Mouse (Mus musculus): ENCODE measurements around the gene Rnf138rt1. TPM values are rescaled to one million over a fixed set of nuclear protein-coding genes. Genes with fewer than 3 reads are reported as not detected.
A peak's percentile ranks its signal among the peaks of the same experiment; 100 is the strongest.

Rnf138rt1 gene
- not detected for total RNA-seq (2021)
- long read RNA-seq, experiment 1, result 0 reads
- long read RNA-seq, experiment 2, result 0 reads

- peak; percentile 3 to 10 for DNase-seq
Observed at GRCm38 (mm10) chrX:163760617-163761434, at the start of gene Rnf138rt1. TSS of gene Rnf138rt1 (minus strand) at chrX:163761329.

DNA sequence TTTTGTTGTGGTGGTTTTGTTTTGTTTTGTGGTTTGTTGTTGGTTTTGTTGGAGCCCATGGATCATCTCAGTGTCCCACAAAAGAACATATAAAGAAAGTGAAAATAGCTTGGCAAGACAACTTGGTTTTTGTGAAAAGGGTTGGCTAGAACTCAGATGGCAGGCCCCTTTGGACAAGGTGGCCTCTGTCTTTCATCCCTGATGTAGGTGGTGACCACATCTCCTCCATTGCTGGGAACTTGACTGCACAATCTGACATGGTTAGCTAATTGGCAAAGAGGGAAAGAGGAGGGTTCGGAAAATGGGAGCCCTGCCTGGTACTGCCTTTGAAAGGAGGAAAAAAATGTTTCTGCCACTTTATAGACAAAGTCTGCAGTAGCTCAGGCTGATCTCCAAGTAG is 46.1 kb upstream of the Rnf138rt1 start:
- no peak for DNase-seq
- intact Hi-C loops (cut with DNase I), result no loop called here

More at GRCm38 (mm10) chrX:163760617-163761434, at the start of gene Rnf138rt1:
- intact Hi-C loops (cut with DNase I), result no loop called here

DNA sequence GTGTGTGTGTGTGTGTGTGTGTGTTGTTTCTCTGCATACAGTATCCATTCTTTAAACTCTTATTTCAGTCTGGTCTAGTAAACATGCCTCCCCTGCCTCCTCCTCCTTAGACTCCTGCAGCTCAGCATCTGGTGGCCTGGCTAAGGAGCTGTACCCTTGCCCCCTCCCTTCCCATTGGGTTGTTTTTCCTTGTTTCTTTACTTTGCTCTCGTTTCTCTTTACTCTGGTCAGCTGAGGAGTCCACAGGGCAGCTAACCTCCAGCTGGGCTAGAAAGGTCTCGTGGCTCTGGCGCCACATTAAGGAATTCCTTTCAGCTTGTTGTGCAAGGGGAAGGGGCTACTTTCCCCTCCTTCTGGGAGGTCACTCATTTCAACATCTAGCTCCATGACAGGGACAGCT is 5.2 kb upstream of the Rnf138rt1 start:
- no peak for DNase-seq
- intact Hi-C loops (cut with DNase I), result no loop called here

DNA sequence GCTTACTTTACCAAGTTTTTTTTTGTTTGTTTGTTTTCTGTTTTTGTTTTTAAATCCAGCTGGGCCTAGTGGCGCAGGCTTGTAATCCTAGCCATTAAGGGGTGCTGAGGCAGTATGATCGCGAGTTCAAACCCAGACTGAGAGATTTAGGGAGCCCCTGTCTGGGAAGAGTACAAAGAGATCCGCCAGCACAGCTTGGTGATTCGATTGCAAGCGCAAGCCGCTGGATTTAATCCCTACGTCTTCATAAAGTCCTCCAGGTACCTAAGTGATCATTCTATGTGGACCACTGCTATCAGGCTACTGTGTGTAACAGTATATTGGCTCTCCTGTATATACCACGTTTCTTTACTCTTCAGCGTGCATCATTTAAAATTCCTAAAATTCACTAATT is 303 bp upstream of the Rnf138rt1 start:
- no peak for DNase-seq
- intact Hi-C loops (cut with DNase I), result no loop called here

DNA sequence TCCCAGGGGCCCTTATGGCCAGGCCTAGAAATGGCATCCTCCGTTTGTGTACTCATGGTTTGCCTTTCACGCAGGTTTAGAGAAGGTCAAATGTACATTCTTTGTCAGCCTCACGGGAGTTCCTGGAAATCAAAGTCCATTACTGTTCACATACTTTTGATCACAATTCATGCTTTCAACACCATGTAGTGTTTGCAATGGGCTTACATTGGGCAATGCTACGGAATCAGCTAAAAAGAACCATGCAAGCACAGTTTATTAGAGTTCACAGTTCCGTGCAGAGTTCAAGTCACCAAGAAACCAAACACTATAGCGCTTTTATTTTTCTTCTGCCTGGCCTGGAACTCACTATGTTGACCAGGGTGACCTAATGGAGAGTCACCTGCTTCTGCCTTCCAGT is 15.1 kb downstream of the Rnf138rt1 start:
- intact Hi-C loops (cut with DNase I), result no loop called here
- DNase-seq, result no peak

- DNase-seq, result no peak
- intact Hi-C loops (cut with DNase I), result no loop called here
Observed at GRCm38 (mm10) chrX:163743896-163744295, 17.2 kb downstream of the Rnf138rt1 start.

DNA sequence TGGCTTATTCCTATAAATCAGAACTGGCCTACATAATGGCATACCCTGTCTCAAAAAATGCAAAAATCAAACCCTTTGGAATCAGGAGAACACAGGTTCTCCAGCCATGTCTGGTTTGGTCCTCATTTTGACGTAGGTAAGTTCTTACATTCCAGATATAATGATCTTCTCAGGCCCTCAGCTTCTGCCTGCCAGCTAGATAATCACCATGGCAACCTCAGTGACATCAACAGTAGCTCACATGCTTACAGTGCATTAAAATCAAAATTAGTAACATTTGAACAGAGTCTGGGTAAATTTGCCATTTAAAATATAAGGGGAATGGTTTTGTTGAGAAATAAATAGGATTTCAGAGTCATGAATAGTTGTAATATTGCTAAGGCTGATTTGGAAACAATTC is 22.2 kb downstream of the Rnf138rt1 start:
- no peak for DNase-seq
- intact Hi-C loops (cut with DNase I), result no loop called here

DNA sequence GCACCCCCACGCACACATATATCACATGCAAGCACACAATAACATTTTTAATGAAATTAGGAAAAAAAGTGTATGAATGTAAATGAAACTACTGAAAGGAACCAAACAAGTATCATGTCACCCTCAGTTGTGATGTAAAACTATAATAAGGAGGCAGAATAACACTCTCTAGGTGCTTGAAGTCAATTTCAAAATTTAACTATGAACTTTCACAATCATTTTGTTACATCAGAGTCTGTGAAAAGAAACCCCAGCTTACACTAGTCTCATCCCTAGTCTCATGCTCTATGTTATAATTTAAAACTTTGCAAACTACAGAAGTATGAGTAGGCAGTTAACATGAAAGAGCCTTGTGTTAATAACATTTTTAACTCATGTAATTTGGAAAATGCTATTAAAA is 27.0 kb downstream of the Rnf138rt1 start:
- DNase-seq, result no peak
- intact Hi-C loops (cut with DNase I), result no loop called here

DNA sequence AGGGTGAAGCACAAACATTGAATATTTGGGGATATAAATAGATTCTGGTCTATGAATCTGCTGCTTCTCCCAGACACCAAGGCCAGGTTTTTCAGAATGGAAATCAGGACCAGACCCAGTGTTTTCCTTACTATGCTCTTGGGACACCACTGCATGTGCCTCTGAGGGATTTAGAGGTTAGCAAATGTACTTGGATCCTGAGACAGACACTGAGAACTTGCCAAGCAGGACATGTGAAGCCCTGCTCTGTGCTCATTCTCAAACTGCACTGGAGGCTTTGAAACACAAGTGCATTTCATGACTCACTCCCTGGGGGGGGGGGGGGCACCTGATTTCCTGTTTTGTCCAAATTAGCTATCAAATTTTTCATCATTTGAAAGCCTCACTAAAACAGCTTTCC is 37.5 kb downstream of the Rnf138rt1 start:
- no peak for DNase-seq
- intact Hi-C loops (cut with DNase I), result no loop called here

DNA sequence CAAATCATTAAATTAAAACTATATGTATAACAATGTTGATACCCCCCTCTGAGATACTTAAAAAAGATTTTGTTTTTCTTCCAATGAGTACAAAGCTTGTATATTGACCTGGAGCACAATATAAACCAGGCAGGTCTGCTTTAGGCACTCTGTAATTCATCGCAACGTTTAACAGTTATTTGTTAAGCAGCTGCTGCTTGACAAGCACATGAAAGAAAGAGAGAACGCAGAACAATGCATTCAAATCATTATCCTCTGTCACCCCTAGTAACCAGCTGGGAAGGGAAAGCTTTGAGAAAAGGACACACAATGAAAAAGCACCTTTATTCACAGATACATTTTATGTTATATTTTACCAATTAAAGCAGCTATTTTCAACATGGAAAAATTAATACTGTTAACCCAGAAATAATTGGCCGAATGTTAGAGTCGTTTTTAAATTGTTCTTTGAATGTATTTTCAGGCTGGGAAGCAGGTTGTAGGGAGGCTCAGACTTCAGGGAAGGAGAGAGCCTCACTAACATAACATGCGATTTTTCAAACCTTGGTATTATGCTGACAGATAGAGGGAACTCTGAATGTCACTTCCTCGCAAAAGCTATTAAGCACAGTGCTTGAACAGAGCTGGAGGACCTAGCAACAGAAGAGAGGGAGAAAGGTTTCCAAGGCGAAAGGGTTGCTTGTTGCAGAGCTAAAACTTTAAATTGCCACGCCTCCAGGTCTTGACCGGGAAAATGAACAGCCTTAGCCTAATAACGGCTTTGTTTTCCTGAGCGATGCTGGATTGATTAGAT is 38.1 kb downstream of the Rnf138rt1 start:
- intact Hi-C loops (cut with DNase I), result no loop called here
- DNase-seq, result no peak

DNA sequence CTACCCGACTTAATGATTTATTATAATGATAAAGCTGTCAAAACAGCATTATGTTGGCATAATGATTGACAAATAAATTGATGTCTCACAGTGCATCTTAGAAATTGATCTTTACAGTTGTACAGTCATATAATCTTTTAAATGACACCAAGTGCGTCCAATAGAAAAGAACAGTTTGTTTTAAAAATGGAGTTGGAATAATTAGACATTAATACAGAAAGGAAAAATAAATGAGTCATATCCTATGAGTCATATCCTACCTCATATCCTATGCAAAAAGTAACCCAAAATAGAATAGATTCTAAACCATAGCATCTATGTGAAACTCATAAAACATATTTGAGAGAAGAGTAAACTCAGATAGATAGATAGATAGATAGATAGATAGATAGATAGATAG is 40.5 kb downstream of the Rnf138rt1 start:
- intact Hi-C loops (cut with DNase I), result no loop called here

More for the DNA sequence above, 40.5 kb downstream of the Rnf138rt1 start:
- DNase-seq, result no peak

Other genes with a start within 250 kb of the Rnf138rt1 start
- gene Grpr, start 211.7 kb downstream of the Rnf138rt1 start, total RNA-seq (2021), result not detected
- 10 to 100 TPM; 17.8 to 19.8 TPM for gene Ap1s2, start 147.7 kb upstream of the Rnf138rt1 start, total RNA-seq (2021)
- 10 to 100 TPM in 1 of 2 experiments, 1 to 10 TPM in 1; 9.5 to 15.4 TPM for gene Zrsr2, start 197.3 kb upstream of the Rnf138rt1 start, total RNA-seq (2021)

Data from heart, postnatal 14 days (tissue).